Mouse (Mus musculus): ENCODE measurements around the gene Rbbp7. TPM values are rescaled to one million over a fixed set of nuclear protein-coding genes. Genes with fewer than 3 reads are reported as not detected.

Rbbp7 gene
- 143 and 151 TPM in 2 replicates for polyA plus RNA-seq (2012; rRNA removed)

DNA sequence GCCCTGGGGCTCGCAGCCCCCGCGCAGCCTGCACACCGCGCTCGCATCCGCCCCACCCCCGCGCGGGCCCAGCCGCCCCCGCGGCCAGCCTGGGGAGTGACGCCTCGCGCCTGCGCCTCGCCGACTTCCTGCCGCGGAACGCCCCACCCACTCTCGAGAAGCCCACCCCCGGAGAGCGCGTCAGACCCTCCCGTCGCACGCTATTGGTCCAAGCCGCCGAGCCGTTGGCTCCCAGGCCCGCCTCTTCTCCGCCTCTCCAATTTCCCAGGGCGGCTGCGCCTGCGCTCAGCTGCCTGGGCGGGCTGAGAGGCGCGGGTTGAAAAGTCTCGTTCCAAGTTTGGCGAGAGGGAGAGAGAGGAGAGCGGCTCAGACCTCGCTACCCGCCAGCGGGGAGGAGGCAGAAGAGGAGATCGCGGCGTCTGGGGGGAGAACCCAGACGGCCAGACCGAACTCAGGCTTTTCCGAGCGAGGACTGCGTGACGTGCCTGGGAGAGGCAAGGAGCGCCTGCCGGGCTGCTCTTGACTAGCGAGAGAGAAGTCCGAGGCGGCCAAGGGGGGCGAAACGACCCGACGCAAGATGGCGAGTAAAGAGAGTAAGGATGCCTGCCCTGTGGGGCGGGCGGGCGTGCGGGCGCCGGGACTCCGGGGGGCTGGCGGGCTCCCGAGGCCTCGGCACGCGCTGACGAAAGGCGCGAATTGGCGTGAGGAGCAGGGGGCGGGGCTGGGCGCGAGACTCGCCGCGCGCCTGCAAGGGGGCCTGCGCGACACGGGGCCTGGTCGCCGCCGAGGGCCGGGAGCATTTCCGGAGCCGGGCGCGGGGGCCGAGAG, at the start of gene Rbbp7:
Gene Rbbp7, plus strand, starts transcription at position 288 of the 828 bp plus-strand sequence.

Other genes starting within 250 kb of the Rbbp7 start
- gene Reps2, start 116.8 kb upstream of the Rbbp7 start, polyA plus RNA-seq (2012; rRNA removed): 10.2 and 11.7 TPM in 2 replicates
- 11.4 and 12.0 TPM in 2 replicates for gene Txlng, start 69.1 kb downstream of the Rbbp7 start, polyA plus RNA-seq (2012; rRNA removed)
- gene Syap1, start 128.0 kb downstream of the Rbbp7 start, polyA plus RNA-seq (2012; rRNA removed): 29.2 and 29.6 TPM in 2 replicates
- 90.2 and 96.3 TPM in 2 replicates for gene Ctps2, start 140.8 kb downstream of the Rbbp7 start, polyA plus RNA-seq (2012; rRNA removed)
- 0.25 TPM in 1 of 2 replicates, not detected in the other for gene S100g, start 204.2 kb downstream of the Rbbp7 start, polyA plus RNA-seq (2012; rRNA removed)

Data from central nervous system, embryonic 18 days (tissue).